ENCODE assay signal across 13 mouse cellular contexts in genomic region chr13:46779831-46780230, GRCm38 (mm10). TPM values are rescaled to one million over a fixed set of nuclear protein-coding genes. Genes with fewer than 3 reads are reported as not detected.
DNase-seq lines count a peak whose midpoint lies in the region.
"Had no signal": no experiment of that assay in that cellular context is flagged by ENCODE, and none has a peak within 500 bp of the region (broad histone marks: within the 10 kb centered on the region; RNA-seq: fewer than 3 reads in every experiment).

No protein-coding gene starts in this region.

- H3K27me3 ChIP-seq in hindbrain, embryonic 10.5 days (ENCODE audit: insufficient read depth, poor library complexity, severe bottlenecking) = no peaks in the 10 kb centered on the region
- H3K27me3 ChIP-seq: CH12.LX had no signal

- no peaks in the 10 kb centered on the region for H3K4me1 ChIP-seq in hindbrain, embryonic 10.5 days (replicated peaks)

- H3K27ac ChIP-seq in hindbrain, embryonic 10.5 days = no peak overlapping the region
- H3K27ac ChIP-seq: stomach, postnatal 0 days had no signal

- no peak overlapping the region for H3K4me3 ChIP-seq in hindbrain, embryonic 10.5 days

- WGBS in hindbrain, embryonic 10.5 days = 79% methylated on average over 10 of the region's 10 CpGs

- peaks cover 85% of the 10 kb centered on the region for H3K36me3 ChIP-seq in hindbrain, embryonic 10.5 days

- intact Hi-C loops in left cerebral cortex, postnatal 25 days (cut with DNase I) = no loop called here
- intact Hi-C loops in heart, postnatal 10 days (cut with DNase I) = no loop called here

- H3K9me3 ChIP-seq in hindbrain, embryonic 10.5 days = no peaks in the 10 kb centered on the region

- DNase-seq in frontal cortex, postnatal 36 days (ENCODE audit: low spot score in 2 of 2) = peak; percentile 21 to 40
- DNase-seq in frontal cortex, postnatal 10 days (ENCODE audit: low spot score in 2 of 2) = no peak
- peak; percentile 39 to 55 for DNase-seq in right cerebral cortex, adult 2 months (ENCODE audit: low spot score in 2 of 2)
- DNase-seq in right cerebral cortex, postnatal 14 days = no peak
- peak; percentile 19 to 72 for DNase-seq in left cerebral cortex, postnatal 25 days (ENCODE audit: low spot score in 2 of 2)
- peak; percentile 71 for DNase-seq in thymus, postnatal 4 days
- DNase-seq in heart, postnatal 10 days = no peak
- no peak for DNase-seq in hindbrain, embryonic 10.5 days (ENCODE audit: low spot score)
- DNase-seq: cerebellum, postnatal 36 days; gastrocnemius, postnatal 36 days; heart, postnatal 36 days had no signal

RNA-seq across cellular contexts. Expression of gene Nup153, which starts 52.1 kb away (rescaled TPM):
- 10 to 100 TPM; 52.0 to 57.7 TPM for total RNA-seq in left cerebral cortex, postnatal 25 days (2021)
- total RNA-seq in heart, postnatal 10 days (2021) = 10 to 100 TPM; 39.2 to 45.0 TPM
- polyA plus RNA-seq in hindbrain, embryonic 10.5 days (2016; fragmentation: Nextera tagmentation; extraction: Ambion mirVana) = 25.6 and 31.1 TPM in 2 replicates

Comparison
In these comparisons a context has a peak if more than half of its experiments do, and no peak if none do; other contexts are left out.
1. DNase-seq: peak in frontal cortex, postnatal 36 days (2 of 2), right cerebral cortex, adult 2 months (2 of 2), left cerebral cortex, postnatal 25 days (2 of 2) and thymus, postnatal 4 days (single experiment); none in frontal cortex, postnatal 10 days (0 of 2), right cerebral cortex, postnatal 14 days (single experiment), heart, postnatal 10 days (0 of 2) and hindbrain, embryonic 10.5 days (single experiment).